Mouse (Mus musculus): ENCODE measurements around the gene Zfp667. TPM values are rescaled to one million over a fixed set of nuclear protein-coding genes. Genes with fewer than 3 reads are reported as not detected.
"Not testable (repeated sequence)": the region's sequence is repeated elsewhere in the genome, so short reads cannot be mapped to it uniquely, and the experiment has no call there.

Gene Zfp667
- polyA plus RNA-seq, 1 experiment from 2014 or later = 15.8 TPM

- H3K4me3 ChIP-seq (replicated peaks) = no peak overlapping the region
- H3K9me3 ChIP-seq = no peaks in the 10 kb centered on the region
- H3K4me2 ChIP-seq (replicated peaks) = no peak overlapping the region
- no peaks in the 10 kb centered on the region for H3K27me3 ChIP-seq
- H3K27ac ChIP-seq = no peak overlapping the region
- no peaks in the 10 kb centered on the region for H3K4me1 ChIP-seq (replicated peaks)
- H3K36me3 ChIP-seq = no peaks in the 10 kb centered on the region
- no peak for ATAC-seq
- no peak overlapping the region for H3K9ac ChIP-seq (replicated peaks)
- WGBS = 69% methylated on average over 8 of the region's 8 CpGs
Measured at GRCm38 (mm10) chr7:6265695-6266094, 20.7 kb upstream of the Zfp667 start.

GRCm38 (mm10) chr7:6277906-6278305, 8.5 kb upstream of the Zfp667 start:
- no peaks in the 10 kb centered on the region for H3K4me1 ChIP-seq (replicated peaks)
- no peaks in the 10 kb centered on the region for H3K36me3 ChIP-seq
- H3K9ac ChIP-seq (replicated peaks) = no peak overlapping the region
- no peak overlapping the region for H3K27ac ChIP-seq
- no peak for ATAC-seq
- H3K4me2 ChIP-seq (replicated peaks) = no peak overlapping the region
- 58% methylated on average over 3 of the region's 3 CpGs for WGBS
- no peak overlapping the region for H3K4me3 ChIP-seq (replicated peaks)
- no peaks in the 10 kb centered on the region for H3K27me3 ChIP-seq
- H3K9me3 ChIP-seq = no peaks in the 10 kb centered on the region

- ATAC-seq = peak; percentile 1; the same call in 1 of the 2 replicates
- H3K4me3 ChIP-seq (replicated peaks) = peak overlapping the region; percentile 53
- 5% methylated on average over 1 of the region's 1 CpGs for WGBS
- H3K4me2 ChIP-seq (replicated peaks) = peak overlapping the region; percentile 57
- no peaks in the 10 kb centered on the region for H3K9me3 ChIP-seq
- peaks cover 18% of the 10 kb centered on the region for H3K4me1 ChIP-seq (replicated peaks)
- no peaks in the 10 kb centered on the region for H3K27me3 ChIP-seq
- peak overlapping the region; percentile 88 for H3K27ac ChIP-seq
- no peaks in the 10 kb centered on the region for H3K36me3 ChIP-seq
- peak overlapping the region; percentile 65; the same call in 1 of the 2 replicates for H3K9ac ChIP-seq (replicated peaks)
Measured at GRCm38 (mm10) chr7:6282749-6283148, 3.6 kb upstream of the Zfp667 start.

GRCm38 (mm10) chr7:6283451-6284075, 2.8 kb upstream of the Zfp667 start:
- WGBS = 1% methylated on average over 23 of the region's 23 CpGs
- peak; percentile 73 for ATAC-seq

GRCm38 (mm10) chr7:6284442-6285012, 1.9 kb upstream of the Zfp667 start:
- Histone ChIP-seq H3K4me3 (replicated peaks) (no peak overlapping the region), H3K36me3 (no peaks in the 10 kb centered on the region), H3K27me3 (no peaks in the 10 kb centered on the region), H3K9me3 (no peaks in the 10 kb centered on the region), H3K27ac (0 out of 2 replicates have a peak overlapping the region, but pooled peaks have one; percentile 88), H3K9ac (replicated peaks) (no peak overlapping the region), H3K4me2 (replicated peaks) (no peak overlapping the region), H3K4me1 (replicated peaks) (peaks cover 29% of the 10 kb centered on the region)
- no peak for ATAC-seq
- WGBS = 84% methylated on average over 4 of the region's 4 CpGs

More at GRCm38 (mm10) chr7:6283451-6284075, 2.8 kb upstream of the Zfp667 start:
- peaks cover 26% of the 10 kb centered on the region for H3K4me1 ChIP-seq (replicated peaks)
- H3K27me3 ChIP-seq = no peaks in the 10 kb centered on the region
- H3K9ac ChIP-seq (replicated peaks) = peak overlapping the region; percentile 65
- H3K27ac ChIP-seq = peak overlapping the region; percentile 88
- no peaks in the 10 kb centered on the region for H3K9me3 ChIP-seq
- H3K4me2 ChIP-seq (replicated peaks) = peak overlapping the region; percentile 57
- no peaks in the 10 kb centered on the region for H3K36me3 ChIP-seq
- peak overlapping the region; percentile 53 for H3K4me3 ChIP-seq (replicated peaks)

- WGBS = 95% methylated on average over 6 of the region's 6 CpGs
- H3K4me1 ChIP-seq (replicated peaks) = peaks cover 29% of the 10 kb centered on the region
- peak overlapping the region; percentile 56; the same call in 1 of the 2 replicates for H3K4me3 ChIP-seq (replicated peaks)
- peak overlapping the region; percentile 74; the same call in 1 of the 2 replicates for H3K27ac ChIP-seq
- peak overlapping the region; percentile 70 for H3K4me2 ChIP-seq (replicated peaks)
- H3K27me3 ChIP-seq = no peaks in the 10 kb centered on the region
- H3K9ac ChIP-seq (replicated peaks) = no peak overlapping the region
- peaks cover under 1% of the 10 kb centered on the region; the same call in 1 of the 2 replicates for H3K36me3 ChIP-seq
- no peaks in the 10 kb centered on the region for H3K9me3 ChIP-seq
- ATAC-seq = no peak
Measured at GRCm38 (mm10) chr7:6285366-6285765, 1.0 kb upstream of the Zfp667 start.

- peak overlapping the region; percentile 70 for H3K4me2 ChIP-seq (replicated peaks)
- H3K27ac ChIP-seq = peak overlapping the region; percentile 74
- peaks cover 7% of the 10 kb centered on the region; the same call in 1 of the 2 replicates for H3K36me3 ChIP-seq
- H3K4me1 ChIP-seq (replicated peaks) = peaks cover 29% of the 10 kb centered on the region
- ATAC-seq = peak; percentile 34
- H3K4me3 ChIP-seq (replicated peaks) = peak overlapping the region; percentile 56
- 24% methylated on average over 15 of the region's 15 CpGs for WGBS
- no peaks in the 10 kb centered on the region for H3K27me3 ChIP-seq
- H3K9me3 ChIP-seq = no peaks in the 10 kb centered on the region
- H3K9ac ChIP-seq (replicated peaks) = peak overlapping the region; percentile 73
Measured at GRCm38 (mm10) chr7:6286921-6287531, 647 bp downstream of the Zfp667 start.

- H3K9me3 ChIP-seq; H3K27me3 ChIP-seq; H3K9ac ChIP-seq (replicated peaks); ATAC-seq; H3K4me3 ChIP-seq (replicated peaks); H3K4me2 ChIP-seq (replicated peaks); H3K27ac ChIP-seq: not testable (repeated sequence)
- WGBS = 95% methylated on average over 6 of the region's 6 CpGs
- Histone ChIP-seq H3K4me1 (replicated peaks) (peaks cover 21% of the 10 kb centered on the region), H3K36me3 (peaks cover 42% of the 10 kb centered on the region)
Measured at GRCm38 (mm10) chr7:6291121-6291520, 4.7 kb downstream of the Zfp667 start.

GRCm38 (mm10) chr7:6300796-6301195, 14.4 kb downstream of the Zfp667 start:
- not testable (repeated sequence) for H3K9me3 ChIP-seq; H3K27ac ChIP-seq; H3K4me1 ChIP-seq (replicated peaks); H3K27me3 ChIP-seq; ATAC-seq; H3K4me2 ChIP-seq (replicated peaks); H3K9ac ChIP-seq (replicated peaks); H3K4me3 ChIP-seq (replicated peaks)
- WGBS = 80% methylated on average over 11 of the region's 11 CpGs
- H3K36me3 ChIP-seq = peaks cover 67% of the 10 kb centered on the region

- Histone ChIP-seq H3K27me3 (no peaks in the 10 kb centered on the region), H3K4me1 (replicated peaks) (peaks cover 17% of the 10 kb centered on the region), H3K9me3 (no peaks in the 10 kb centered on the region), H3K27ac (peak overlapping the region; percentile 88), H3K36me3 (peaks cover 15% of the 10 kb centered on the region), H3K4me3 (replicated peaks) (peak overlapping the region; percentile 46), H3K9ac (replicated peaks) (peak overlapping the region; percentile 74), H3K4me2 (replicated peaks) (peak overlapping the region; percentile 56)
- ATAC-seq = peak; percentile 92
- WGBS = 15% methylated on average over 23 of the region's 23 CpGs
Measured at GRCm38 (mm10) chr7:6330458-6331232, 44.3 kb downstream of the Zfp667 start.

- H3K9me3 ChIP-seq = no peaks in the 10 kb centered on the region
- WGBS = 5% methylated on average over 31 of the region's 31 CpGs
- peaks cover 12% of the 10 kb centered on the region for H3K36me3 ChIP-seq
- peaks cover 17% of the 10 kb centered on the region for H3K4me1 ChIP-seq (replicated peaks)
- H3K27ac ChIP-seq = peak within 1 kb of the TSS; percentile 88
- peak within 1 kb of the TSS; percentile 74 for H3K9ac ChIP-seq (replicated peaks)
- H3K4me2 ChIP-seq (replicated peaks) = peak within 1 kb of the TSS; percentile 56
- H3K27me3 ChIP-seq = no peaks in the 10 kb centered on the region
- ATAC-seq = peak; percentile 93
- peak within 1 kb of the TSS; percentile 46 for H3K4me3 ChIP-seq (replicated peaks)
Measured at GRCm38 (mm10) chr7:6331233-6331956, 45.0 kb downstream of the Zfp667 start, which contains the start of gene Zfp583. Gene Zfp583, minus strand, starts transcription at chr7:6331285.

Measured in midbrain, embryonic 13.5 days (tissue).